ENCODE assay signal across 14 mouse cellular contexts in the genomic region with DNA sequence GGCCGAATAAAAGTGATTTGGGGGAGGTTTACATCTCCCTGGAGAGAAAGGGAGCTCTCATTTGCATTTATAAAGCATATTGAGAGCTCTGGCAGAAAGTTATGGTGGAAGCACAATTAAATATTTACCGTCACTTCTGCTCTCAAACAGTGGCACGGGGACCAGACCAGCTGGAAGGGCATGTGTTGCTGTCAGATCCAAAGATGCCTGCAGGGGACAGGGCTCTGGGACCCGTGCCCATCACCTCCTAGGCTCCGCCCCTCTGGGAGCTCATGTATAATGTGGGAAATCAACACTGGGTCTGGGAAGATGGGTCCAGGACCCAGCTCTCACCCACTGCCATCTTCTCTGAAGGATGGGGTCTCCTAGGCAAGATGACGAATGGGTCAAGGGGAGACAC.
DNase-seq lines count a peak whose midpoint lies in the region; ATAC-seq and TF ChIP-seq lines count a peak whose summit lies in the region.
"Had no signal": no experiment of that assay in that cellular context is flagged by ENCODE, and none has a peak within 500 bp of the region (broad histone marks: within the 10 kb centered on the region; RNA-seq: fewer than 3 reads in every experiment).

No protein-coding gene starts in this region.

- no peak overlapping the region for H3K4me3 ChIP-seq in hindbrain, embryonic 16.5 days (ENCODE audit: low read length)
- H3K4me3 ChIP-seq in hindbrain, embryonic 10.5 days: no peak overlapping the region
- no peak overlapping the region for H3K4me3 ChIP-seq in forebrain, embryonic 16.5 days (replicated peaks; ENCODE audit: low read length)
- H3K4me3 ChIP-seq: heart, embryonic 10.5 days; intestine, embryonic 15.5 days; stomach, embryonic 15.5 days had no signal

- no peaks in the 10 kb centered on the region for H3K27me3 ChIP-seq in hindbrain, embryonic 16.5 days (replicated peaks; ENCODE audit: control insufficient read depth, insufficient read depth, low read length)
- H3K27me3 ChIP-seq in hindbrain, embryonic 10.5 days (ENCODE audit: insufficient read depth, poor library complexity, severe bottlenecking): peaks cover 49% of the 10 kb centered on the region
- H3K27me3 ChIP-seq in forebrain, embryonic 16.5 days (replicated peaks; ENCODE audit: control insufficient read depth, insufficient read depth, low read length): no peaks in the 10 kb centered on the region
- H3K27me3 ChIP-seq: intestine, embryonic 15.5 days; stomach, embryonic 15.5 days had no signal

- H3K4me2 ChIP-seq in hindbrain, embryonic 16.5 days (ENCODE audit: low read length): no peak overlapping the region
- no peak overlapping the region for H3K4me2 ChIP-seq in forebrain, embryonic 16.5 days (ENCODE audit: low read length)
- H3K4me2 ChIP-seq: intestine, embryonic 15.5 days; lung, embryonic 14.5 days; stomach, embryonic 15.5 days had no signal

- peak; percentile 43; the same call in 1 of the 2 replicates for ATAC-seq in hindbrain, embryonic 16.5 days
- ATAC-seq in forebrain, embryonic 16.5 days: peak; percentile 62
- ATAC-seq: intestine, embryonic 15.5 days had no signal

- H3K9me3 ChIP-seq in hindbrain, embryonic 16.5 days (ENCODE audit: control insufficient read depth, low read length): no peaks in the 10 kb centered on the region
- H3K9me3 ChIP-seq in hindbrain, embryonic 10.5 days: no peaks in the 10 kb centered on the region
- H3K9me3 ChIP-seq in forebrain, embryonic 16.5 days (ENCODE audit: control insufficient read depth, low read length): no peaks in the 10 kb centered on the region
- H3K9me3 ChIP-seq: heart, embryonic 10.5 days; intestine, embryonic 15.5 days; stomach, embryonic 15.5 days had no signal

- no peaks in the 10 kb centered on the region for H3K4me1 ChIP-seq in hindbrain, embryonic 16.5 days (ENCODE audit: control insufficient read depth, insufficient read depth, low read depth, low read length)
- H3K4me1 ChIP-seq in hindbrain, embryonic 10.5 days (replicated peaks): peaks cover 23% of the 10 kb centered on the region
- peaks cover 37% of the 10 kb centered on the region for H3K4me1 ChIP-seq in forebrain, embryonic 16.5 days (replicated peaks; ENCODE audit: control insufficient read depth, insufficient read depth, low read length)
- H3K4me1 ChIP-seq: heart, embryonic 10.5 days; intestine, embryonic 15.5 days; stomach, embryonic 15.5 days had no signal

- TF ChIP-seq POLR2A in brain, embryonic 14.5 days (IDR thresholded peaks at IDR 0.05; ENCODE audit: borderline replicate concordance, extremely low read depth, insufficient read depth, insufficient read length, poor library complexity, severe bottlenecking): no peak

- intact Hi-C loops in left cerebral cortex, postnatal 14 days (cut with DNase I): no loop called here

- H3K36me3 ChIP-seq in hindbrain, embryonic 16.5 days (ENCODE audit: control insufficient read depth, insufficient read depth, low read length): no peaks in the 10 kb centered on the region
- no peaks in the 10 kb centered on the region for H3K36me3 ChIP-seq in hindbrain, embryonic 10.5 days
- no peaks in the 10 kb centered on the region for H3K36me3 ChIP-seq in forebrain, embryonic 16.5 days (ENCODE audit: control insufficient read depth, insufficient read depth)
- H3K36me3 ChIP-seq: heart, embryonic 10.5 days; intestine, embryonic 15.5 days; stomach, embryonic 15.5 days had no signal

- no peak overlapping the region for H3K27ac ChIP-seq in hindbrain, embryonic 16.5 days (ENCODE audit: low read depth, low read length)
- H3K27ac ChIP-seq in hindbrain, embryonic 10.5 days: no peak overlapping the region
- no peak overlapping the region for H3K27ac ChIP-seq in forebrain, embryonic 16.5 days (ENCODE audit: low read length)
- H3K27ac ChIP-seq: heart, embryonic 10.5 days; intestine, embryonic 15.5 days; kidney, postnatal 0 days; stomach, embryonic 15.5 days had no signal

- no peak overlapping the region for H3K9ac ChIP-seq in hindbrain, embryonic 16.5 days (ENCODE audit: low read depth, low read length)
- no peak overlapping the region for H3K9ac ChIP-seq in forebrain, embryonic 16.5 days (replicated peaks; ENCODE audit: low read depth, low read length)
- H3K9ac ChIP-seq: intestine, embryonic 15.5 days; lung, embryonic 14.5 days; stomach, embryonic 15.5 days had no signal

- WGBS in hindbrain, embryonic 16.5 days: 40% methylated on average over 6 of the region's 6 CpGs
- WGBS in hindbrain, embryonic 10.5 days: 73% methylated on average over 6 of the region's 6 CpGs
- WGBS in forebrain, embryonic 16.5 days: 29% methylated on average over 6 of the region's 6 CpGs

- TF ChIP-seq CTCF in brain, embryonic 14.5 days (IDR thresholded peaks at IDR 0.05; ENCODE audit: borderline replicate concordance, extremely low read depth, insufficient read depth, insufficient read length): no peak

- DNase-seq in hindbrain, embryonic 10.5 days (ENCODE audit: low spot score): no peak
- peak; percentile 91 for DNase-seq in brain, embryonic 14.5 days (ENCODE audit: low read depth)
- DNase-seq in cerebellum, adult 18-20 months: peak; percentile 59 to 65
- DNase-seq in adrenal gland, postnatal 4 days (ENCODE audit: low spot score in 2 of 2): no peak
- DNase-seq in left cerebral cortex, postnatal 14 days (ENCODE audit: low spot score in 2 of 2): no peak
- no peak for DNase-seq in spleen, postnatal 4 days (ENCODE audit: low spot score in 2 of 2)
- DNase-seq: gastrocnemius, postnatal 25 days; lung, embryonic 14.5 days had no signal

Comparison
In these comparisons a context has a peak if more than half of its experiments do, and no peak if none do; other contexts are left out.
1. DNase-seq: peak in brain, embryonic 14.5 days (single experiment) and cerebellum, adult 18-20 months (2 of 2); none in hindbrain, embryonic 10.5 days (single experiment), adrenal gland, postnatal 4 days (0 of 2), left cerebral cortex, postnatal 14 days (0 of 2) and spleen, postnatal 4 days (0 of 2).